Mouse (Mus musculus): ENCODE results near the gene Phf21b. TPM values are rescaled to one million over a fixed set of nuclear protein-coding genes. Genes with fewer than 3 reads are reported as not detected.

Gene Phf21b
- total RNA-seq, 1 experiment from 2014 or later, result 2.9 TPM

DNA sequence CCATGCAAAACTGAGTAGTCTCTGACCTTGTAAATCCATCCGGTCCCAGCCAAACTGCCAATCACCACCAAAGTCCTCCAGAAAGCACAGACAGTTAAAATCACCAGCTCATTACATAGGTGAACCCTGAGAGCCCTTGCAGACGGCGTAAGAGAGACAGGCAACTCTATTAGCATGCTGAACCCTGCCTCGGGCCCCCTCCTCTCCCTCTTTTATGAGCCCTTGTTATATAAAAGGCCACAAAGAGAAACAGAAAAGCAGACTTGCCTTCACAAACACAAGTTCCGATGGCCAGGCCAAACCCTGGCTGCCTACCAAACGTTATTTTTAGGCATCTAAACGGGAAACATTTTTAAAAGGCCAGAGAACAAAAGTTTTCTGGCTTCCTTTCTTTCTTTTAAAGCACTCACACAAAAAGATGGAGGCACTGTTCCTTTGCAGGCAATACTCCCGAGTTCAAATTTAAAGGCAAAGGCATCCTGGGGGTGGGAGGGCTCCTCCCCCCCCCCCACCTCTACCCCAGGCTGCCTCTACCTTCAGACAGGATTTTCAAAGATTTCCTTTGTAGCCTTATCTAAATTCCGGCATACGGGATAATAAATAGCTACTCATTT lies 3.3 kb downstream of the Phf21b start:
- ATAC-seq (replicated peaks; ENCODE audit: insufficient number of reproducible peaks, low FRiP score, low TSS enrichment, poor library complexity, severe bottlenecking), result no peak

DNA sequence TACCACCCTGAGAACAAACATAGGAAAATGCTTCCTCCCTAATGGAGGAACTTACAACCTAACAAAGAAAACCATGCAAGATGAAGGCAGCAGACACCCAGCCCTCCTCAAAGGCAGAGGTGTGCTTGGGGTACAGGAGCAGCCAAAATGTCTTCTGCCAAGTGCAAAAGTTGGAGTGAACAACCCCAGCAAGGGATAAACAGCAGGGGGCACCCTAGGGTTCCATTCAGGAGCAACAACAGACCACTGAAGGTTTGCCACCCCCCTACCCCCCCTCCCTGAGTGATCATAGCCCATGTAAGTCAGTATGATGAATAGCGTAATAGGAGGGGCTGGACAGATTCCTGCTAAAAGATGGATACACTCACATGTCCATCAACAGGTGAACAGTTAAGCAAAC lies 5.5 kb downstream of the Phf21b start:
- ATAC-seq (replicated peaks; ENCODE audit: insufficient number of reproducible peaks, low FRiP score, low TSS enrichment, poor library complexity, severe bottlenecking), result no peak

DNA sequence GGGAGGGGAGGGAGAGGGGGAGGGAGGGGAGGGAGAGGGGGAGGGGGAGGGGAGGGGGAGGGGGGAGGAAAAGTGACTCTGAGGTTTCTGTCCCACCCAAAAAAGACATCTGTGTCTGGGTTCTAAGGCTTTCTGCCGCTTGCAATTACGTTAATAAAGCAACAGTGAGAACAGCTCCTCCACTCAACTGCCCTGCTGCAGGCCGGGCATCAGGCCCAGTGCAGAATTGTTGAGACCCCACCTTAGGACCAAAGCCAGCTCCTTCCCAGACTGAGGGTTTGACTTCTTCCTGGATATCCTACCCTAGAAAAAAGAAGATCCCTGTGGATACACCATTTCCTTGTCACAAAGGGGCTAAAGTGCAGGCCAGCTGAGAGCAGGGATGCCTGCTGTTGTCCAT lies 9.6 kb downstream of the Phf21b start:
- no peak for ATAC-seq (replicated peaks; ENCODE audit: insufficient number of reproducible peaks, low FRiP score, low TSS enrichment, poor library complexity, severe bottlenecking)

DNA sequence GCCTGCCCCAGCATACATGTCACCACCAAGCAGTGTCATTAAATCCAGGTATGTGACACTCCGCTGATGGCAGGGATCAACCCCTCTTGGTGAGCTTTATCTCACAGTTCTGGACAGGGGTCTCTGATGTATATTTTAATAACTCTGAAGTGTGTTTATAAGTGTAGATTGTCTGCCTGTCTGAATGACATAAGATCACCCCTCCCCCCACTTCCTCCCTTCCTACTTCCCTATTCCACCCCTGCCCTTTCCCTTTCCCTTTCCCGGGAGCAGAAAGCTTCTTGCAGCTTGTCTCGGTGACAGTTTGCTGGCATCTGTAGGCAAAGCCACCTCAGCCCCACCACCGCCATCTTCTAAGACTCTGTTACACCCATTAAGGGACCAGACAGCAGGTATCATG lies 11.0 kb downstream of the Phf21b start:
- ATAC-seq (replicated peaks; ENCODE audit: insufficient number of reproducible peaks, low FRiP score, low TSS enrichment, poor library complexity, severe bottlenecking), result no peak

DNA sequence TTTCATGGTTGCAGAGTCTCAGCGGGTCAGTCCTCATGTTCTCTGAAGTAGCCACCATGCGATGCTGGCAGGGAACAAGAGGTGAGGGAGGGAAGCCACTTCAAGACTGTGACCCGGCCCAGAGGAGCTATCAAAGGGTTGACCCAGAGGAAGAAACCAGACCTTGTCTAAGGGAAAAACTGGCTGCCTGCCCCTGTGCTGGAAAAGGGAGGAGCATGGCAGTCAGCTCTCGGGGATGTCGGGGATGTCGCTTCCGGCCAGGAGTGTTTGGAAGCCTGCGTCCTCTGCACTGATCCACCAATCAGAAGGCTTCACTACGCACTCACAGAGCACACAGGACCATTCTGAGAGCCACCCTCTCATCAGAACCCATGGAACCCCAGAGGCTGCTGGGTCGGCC lies 12.8 kb downstream of the Phf21b start:
- no peak for ATAC-seq (replicated peaks; ENCODE audit: insufficient number of reproducible peaks, low FRiP score, low TSS enrichment, poor library complexity, severe bottlenecking)

DNA sequence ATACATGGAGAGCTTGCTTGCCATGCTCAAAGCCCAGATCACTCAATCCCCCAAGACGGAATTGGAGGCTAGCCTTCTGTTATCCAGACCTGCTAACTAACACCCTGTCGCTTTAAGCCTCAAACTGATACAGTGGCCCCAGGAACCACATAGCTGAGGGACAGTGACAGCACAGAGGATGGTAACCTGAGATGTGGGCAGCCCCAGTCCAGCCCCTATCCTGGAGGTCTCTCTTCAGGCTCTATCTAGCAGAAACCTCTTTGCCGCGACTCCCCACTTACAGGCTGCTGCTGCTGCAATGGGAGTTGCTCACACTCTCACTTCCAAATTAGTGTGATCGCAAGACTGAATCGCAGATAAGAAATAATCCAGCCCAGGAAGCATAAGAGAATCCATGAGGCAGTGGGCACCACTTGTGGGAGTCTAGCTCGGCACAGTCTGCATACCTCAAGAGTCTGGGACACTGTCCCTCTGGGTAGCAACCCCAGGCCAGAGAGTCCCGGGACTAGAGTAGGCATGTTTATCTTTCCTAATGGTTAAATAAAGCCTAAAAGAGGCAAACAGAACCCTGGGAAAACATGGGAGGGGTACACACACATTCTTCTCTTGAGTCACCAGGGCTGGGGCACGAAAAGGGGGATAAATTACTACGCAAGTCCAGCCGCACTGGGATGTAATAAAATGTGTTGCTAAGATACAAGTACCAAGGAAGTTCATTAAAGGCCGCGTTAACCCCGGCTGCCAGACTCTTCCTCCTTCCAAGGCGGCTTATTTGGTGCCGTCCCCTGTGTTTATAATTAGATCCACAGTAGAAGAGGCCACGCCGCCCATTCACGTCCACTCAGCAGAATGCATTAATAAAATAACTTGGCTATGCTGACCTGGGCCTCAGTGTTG lies 13.7 kb downstream of the Phf21b start:
- ATAC-seq (replicated peaks; ENCODE audit: insufficient number of reproducible peaks, low FRiP score, low TSS enrichment, poor library complexity, severe bottlenecking), result no peak

DNA sequence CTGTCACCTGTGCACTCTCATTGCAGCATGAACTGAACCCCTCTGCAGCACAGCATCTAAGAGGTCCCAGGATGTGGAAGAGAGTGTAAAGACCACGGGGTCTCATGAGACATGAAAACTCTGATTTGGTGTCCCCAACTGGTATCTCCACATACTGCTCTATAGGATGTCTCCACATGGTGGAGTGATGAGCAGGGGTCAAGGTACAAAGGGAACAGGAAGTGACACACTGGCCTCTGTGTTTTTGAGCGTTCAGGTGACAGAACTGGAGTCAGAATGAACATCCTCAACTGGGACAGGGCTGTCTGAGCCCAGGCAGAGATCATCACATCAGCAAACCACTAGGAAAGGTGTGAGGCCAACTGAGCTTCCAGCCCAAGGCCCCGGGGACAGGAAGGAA lies 15.3 kb downstream of the Phf21b start:
- ATAC-seq (replicated peaks; ENCODE audit: insufficient number of reproducible peaks, low FRiP score, low TSS enrichment, poor library complexity, severe bottlenecking), result no peak

DNA sequence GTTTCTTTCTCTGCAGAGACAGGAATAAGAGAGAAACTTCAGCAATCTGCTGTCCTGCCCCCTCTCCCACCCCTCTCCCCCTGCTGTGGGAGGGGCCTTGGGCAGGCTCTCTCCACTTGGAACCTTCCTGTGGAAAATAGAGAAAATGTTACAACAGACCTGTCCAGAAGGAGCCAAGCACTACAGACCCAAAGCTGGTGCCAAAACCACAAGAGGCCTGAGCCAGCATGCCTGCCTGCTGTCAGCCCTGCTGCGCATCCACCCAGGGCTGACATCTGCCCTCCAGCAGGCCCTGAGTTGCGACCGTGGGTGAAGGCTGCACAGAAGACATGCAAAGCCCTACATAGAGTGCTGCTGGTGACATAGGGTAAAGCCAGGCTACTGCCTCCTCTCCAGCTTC lies 16.3 kb downstream of the Phf21b start:
- ATAC-seq (replicated peaks; ENCODE audit: insufficient number of reproducible peaks, low FRiP score, low TSS enrichment, poor library complexity, severe bottlenecking), result no peak

DNA sequence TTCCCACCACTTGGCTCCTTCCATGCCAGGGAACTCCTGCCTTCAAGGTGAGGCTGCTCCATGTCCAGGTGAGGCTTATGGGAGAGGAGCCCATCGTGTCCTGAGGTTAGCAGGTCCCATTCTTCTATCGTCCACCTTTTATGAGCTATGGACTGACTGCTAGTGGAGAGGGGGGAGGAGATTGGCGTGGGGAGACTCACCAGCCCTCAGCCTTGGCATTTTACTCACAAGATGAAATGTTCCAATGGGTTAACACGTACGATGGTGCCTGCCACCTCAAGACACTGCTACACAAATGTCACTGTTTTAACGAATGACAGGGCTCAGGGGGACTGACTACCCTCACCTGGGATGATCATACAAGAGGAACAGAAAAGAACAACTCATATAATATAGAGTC lies 18.0 kb downstream of the Phf21b start:
- ATAC-seq (replicated peaks; ENCODE audit: insufficient number of reproducible peaks, low FRiP score, low TSS enrichment, poor library complexity, severe bottlenecking), result no peak

DNA sequence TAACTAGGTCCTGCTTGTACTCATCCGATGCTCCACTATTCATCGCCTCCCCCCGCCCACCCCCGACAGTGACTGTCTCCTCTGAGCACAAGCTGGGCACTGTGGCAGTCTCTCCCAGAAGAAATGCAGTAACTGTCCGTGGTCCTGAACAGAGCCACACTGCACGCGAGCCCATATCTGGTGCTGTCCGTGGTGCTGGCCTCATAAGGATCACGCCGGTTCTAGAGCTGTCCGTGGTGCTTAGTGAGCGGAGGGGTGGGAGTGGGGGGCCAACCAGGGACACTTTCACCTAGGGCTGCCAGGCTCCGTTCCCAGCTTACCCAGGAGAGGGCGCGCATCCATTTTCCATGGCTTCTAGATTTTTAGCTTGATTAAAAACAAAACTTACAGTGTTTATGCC lies 26.4 kb downstream of the Phf21b start:
- no peak; the same call in 1 of the 2 replicates for ATAC-seq (replicated peaks; ENCODE audit: insufficient number of reproducible peaks, low FRiP score, low TSS enrichment, poor library complexity, severe bottlenecking)

DNA sequence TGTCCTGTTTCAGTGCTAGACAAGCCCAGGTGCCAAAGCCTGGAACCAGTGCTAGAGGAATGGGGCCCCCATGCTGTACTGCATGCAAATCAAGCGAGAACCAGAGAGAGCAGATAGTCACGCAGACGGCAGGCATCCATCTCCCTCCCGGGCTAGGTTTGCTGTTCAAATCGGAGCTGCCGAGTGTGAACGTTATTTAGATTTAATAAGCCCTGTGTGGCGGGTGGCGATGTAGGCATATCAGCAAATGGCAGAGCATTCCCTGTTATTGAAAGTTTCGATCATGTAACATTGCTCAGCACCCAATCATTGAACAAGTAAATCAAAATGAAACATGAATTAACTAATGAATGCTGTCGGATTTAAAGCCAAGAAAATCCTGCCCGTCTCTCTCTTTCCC lies 27.2 kb downstream of the Phf21b start:
- ATAC-seq (replicated peaks; ENCODE audit: insufficient number of reproducible peaks, low FRiP score, low TSS enrichment, poor library complexity, severe bottlenecking), result no peak

DNA sequence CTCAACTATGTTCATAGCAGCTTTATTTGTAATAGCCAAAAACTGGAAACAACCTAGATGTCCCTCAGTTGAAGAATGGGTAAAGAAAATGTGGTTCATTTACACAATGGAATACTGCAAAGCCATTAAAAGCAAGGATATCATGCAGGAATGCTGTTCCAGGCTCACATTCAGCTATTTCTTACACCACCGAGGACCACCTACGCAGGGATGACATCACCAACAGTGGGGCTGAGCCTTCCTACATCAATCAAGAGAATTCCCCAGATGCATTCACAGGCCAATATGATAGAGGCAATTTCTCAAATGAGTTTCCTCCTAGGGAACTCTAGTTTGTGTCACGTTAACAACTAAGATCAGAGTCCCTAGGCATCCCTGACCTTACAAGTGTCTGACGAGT lies 32.8 kb downstream of the Phf21b start:
- no peak for ATAC-seq (replicated peaks; ENCODE audit: insufficient number of reproducible peaks, low FRiP score, low TSS enrichment, poor library complexity, severe bottlenecking)

DNA sequence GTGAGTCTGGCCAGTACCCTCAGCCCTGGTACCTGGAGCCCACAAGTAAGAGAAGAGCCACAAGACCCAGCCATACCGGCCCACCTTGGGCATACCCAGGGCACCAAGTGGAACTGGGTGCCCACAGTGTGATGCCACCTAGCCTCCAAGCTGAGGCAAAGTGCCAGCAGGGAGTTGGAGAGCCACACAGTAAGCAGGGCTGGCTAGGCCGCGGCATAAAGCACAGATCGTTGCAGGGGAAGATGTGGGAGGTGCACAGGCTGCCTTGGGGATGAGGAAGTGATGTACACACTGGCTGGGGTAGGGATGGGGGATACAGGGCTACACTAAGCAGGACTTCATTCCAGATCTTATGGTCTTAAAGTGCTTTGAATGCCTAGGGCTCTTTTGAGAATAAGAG lies 35.0 kb downstream of the Phf21b start:
- ATAC-seq (replicated peaks; ENCODE audit: insufficient number of reproducible peaks, low FRiP score, low TSS enrichment, poor library complexity, severe bottlenecking), result no peak

DNA sequence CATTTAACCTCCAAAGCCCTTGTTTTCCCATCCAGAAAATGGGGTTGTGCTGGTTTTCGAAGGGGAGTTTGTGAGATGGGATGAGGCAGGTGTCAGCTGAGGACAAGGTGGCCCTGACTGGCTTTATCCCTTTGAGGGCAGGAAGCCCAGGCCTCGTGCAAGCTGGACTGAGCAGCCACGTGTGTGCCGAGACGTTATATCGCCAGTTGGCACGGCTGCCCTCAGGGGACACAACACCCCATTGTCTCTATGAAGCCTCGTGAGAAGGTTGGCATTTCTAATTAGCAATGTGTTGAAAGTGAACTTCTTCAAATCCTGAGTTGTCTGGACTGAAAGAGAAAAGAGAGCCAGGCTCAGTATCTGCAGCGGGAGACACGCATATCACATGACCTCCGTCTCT lies 37.6 kb downstream of the Phf21b start:
- no peak for ATAC-seq (replicated peaks; ENCODE audit: insufficient number of reproducible peaks, low FRiP score, low TSS enrichment, poor library complexity, severe bottlenecking)

DNA sequence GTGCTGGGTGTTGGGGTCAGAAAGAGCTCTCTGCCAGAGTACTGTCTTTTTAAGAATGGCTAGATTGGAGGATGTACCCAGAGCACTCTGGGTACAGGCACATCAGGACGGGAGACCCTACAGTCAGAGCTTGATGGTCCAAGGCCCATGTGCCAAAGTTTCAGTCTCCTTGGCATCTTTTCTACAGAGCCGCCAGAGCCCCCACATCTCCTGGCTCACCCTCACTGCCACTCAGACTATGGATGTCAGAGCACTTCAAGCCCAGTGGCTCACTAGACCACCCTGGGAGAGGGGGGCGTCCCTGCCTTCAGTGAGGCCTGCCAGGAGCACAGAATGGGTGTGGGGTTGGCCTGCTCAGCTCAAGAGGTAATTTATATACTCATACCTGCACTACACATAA lies 38.3 kb downstream of the Phf21b start:
- no peak for ATAC-seq (replicated peaks; ENCODE audit: insufficient number of reproducible peaks, low FRiP score, low TSS enrichment, poor library complexity, severe bottlenecking)

DNA sequence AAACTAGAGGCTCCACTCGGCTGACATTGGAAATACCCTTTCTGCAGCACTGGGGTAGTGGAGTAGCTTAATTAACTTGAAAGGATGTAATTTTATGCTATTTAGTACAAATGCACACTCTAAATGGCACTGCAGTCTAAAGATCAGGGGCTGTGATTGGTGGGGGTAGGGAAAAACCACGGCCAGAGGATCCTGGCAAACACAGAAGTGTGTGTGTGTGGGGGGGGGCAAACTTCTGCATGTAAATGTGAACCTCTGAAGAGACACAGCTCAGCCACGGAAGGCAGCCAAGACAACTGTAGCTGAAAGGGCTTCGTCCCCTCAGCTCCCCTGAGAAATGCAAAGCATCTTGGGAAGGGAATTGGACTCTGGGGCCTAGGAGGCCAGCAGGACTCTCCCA lies 40.7 kb downstream of the Phf21b start:
- no peak for ATAC-seq (replicated peaks; ENCODE audit: insufficient number of reproducible peaks, low FRiP score, low TSS enrichment, poor library complexity, severe bottlenecking)

DNA sequence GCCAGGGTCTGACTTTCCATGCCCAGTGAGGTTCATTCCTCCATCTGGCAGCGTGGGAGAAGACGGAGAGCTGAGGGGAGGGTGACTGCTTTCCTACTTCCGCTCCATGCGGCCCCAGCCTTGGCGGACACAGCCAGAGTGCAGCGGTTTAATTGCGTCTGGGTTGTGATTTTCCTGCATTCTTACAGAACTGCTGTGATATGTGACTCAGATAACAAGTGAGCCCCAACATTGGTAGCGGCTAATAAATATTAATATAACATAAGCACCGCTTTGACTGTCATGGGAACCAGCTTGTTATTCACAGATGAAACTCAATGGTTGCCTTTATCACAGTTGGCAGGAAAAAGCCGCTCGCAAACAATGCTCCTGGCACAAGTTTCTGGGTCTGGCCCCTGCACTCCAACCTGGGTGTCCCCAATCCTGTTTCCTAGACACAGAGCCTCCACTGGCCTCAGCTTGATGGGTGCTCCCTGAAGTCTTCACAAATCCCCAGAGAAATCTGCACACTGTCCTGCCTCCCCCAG lies 43.0 kb downstream of the Phf21b start:
- no peak for ATAC-seq (replicated peaks; ENCODE audit: insufficient number of reproducible peaks, low FRiP score, low TSS enrichment, poor library complexity, severe bottlenecking)

DNA sequence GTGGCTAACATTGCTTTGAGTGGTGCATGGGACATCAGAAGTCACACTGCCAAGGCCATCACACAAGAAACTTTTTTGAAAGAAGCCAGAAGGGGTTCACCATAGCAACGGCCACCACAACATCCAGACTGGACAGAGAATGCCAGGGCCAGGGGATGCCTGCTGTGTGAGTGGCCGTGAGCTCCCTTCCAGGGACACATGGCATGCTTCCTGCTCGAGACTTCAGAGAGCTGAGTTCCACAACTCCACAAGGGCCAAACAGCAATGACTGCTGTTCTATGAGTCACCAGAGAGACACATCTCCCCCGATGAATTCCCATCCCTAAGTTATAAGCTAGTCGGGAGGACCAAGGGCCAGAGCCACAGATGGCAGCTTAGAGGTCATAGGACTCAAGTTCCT lies 44.7 kb downstream of the Phf21b start:
- no peak for ATAC-seq (replicated peaks; ENCODE audit: insufficient number of reproducible peaks, low FRiP score, low TSS enrichment, poor library complexity, severe bottlenecking)

DNA sequence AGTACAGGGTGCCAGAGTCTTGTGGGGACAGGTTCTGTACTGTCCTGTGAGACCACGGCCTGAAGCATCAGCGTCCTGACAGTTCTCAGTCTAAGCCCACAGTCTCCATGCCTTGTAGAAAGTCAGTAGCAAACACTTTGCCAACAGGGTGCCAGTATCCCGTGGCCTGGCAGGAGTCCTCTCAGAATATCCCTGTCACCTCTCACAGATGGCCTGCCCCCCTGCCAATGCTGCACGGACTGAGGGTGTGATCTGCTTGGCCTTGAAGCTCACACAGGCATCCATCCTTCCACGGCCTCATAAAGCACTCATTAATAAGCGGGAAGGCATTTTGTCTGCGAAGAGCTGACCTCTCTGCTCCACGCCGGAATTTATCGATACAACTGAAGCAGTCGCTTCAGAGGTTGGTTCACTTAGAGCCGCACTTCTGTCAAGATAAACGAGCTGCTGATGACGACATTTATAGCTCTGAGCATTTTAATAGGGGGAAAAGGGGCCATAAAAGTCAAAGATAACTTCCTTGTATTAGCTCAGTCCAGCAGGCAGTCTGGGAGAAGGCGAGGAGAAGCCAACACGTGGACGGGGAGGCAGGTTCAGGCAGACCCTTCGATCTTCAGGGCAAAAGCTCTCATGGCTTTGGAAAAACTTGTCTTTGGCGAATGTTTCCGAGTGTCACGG lies 46.4 kb downstream of the Phf21b start:
- ATAC-seq (replicated peaks; ENCODE audit: insufficient number of reproducible peaks, low FRiP score, low TSS enrichment, poor library complexity, severe bottlenecking), result no peak

DNA sequence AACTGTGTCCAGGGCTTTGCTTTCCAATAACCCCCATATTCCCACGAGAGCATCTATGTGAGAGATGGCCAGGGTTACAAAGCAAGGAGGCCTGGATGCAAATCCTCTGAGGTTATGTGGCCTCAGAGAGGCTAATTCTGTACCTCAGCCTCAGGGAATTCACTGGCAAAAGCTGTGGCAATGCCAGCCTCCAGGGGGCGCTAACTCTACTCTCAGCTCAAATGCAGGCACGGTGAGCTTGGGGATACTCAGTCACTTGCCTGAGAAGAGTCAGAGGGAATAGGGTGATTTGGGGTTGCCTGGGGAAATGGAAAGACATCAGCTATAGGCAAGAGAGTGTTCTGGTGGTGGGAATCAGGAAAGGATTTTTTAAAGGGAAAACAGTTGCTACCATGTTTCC lies 52.2 kb downstream of the Phf21b start:
- ATAC-seq (replicated peaks; ENCODE audit: insufficient number of reproducible peaks, low FRiP score, low TSS enrichment, poor library complexity, severe bottlenecking), result no peak
